Mouse (Mus musculus): ENCODE measurements around the gene Ubr1.
A peak's percentile ranks its signal among the peaks of the same experiment; 100 is the strongest.
"Not testable (repeated sequence)": the region's sequence is repeated elsewhere in the genome, so short reads cannot be mapped to it uniquely, and the experiment has no call there.

The Ubr1 gene

GRCm38 (mm10) chr2:120970559-120971080 lies at the start of gene Ubr1:
Gene Ubr1 (minus strand): TSS chr2:120970715.
- DNase-seq (ENCODE audit: low read depth): peak; percentile 77

GRCm38 (mm10) chr2:121017151-121017550 lies 46.6 kb upstream of the Ubr1 start:
- no peak for DNase-seq (ENCODE audit: low read depth)

GRCm38 (mm10) chr2:121016226-121016625 lies 45.7 kb upstream of the Ubr1 start:
- DNase-seq (ENCODE audit: low read depth): no peak

DNA sequence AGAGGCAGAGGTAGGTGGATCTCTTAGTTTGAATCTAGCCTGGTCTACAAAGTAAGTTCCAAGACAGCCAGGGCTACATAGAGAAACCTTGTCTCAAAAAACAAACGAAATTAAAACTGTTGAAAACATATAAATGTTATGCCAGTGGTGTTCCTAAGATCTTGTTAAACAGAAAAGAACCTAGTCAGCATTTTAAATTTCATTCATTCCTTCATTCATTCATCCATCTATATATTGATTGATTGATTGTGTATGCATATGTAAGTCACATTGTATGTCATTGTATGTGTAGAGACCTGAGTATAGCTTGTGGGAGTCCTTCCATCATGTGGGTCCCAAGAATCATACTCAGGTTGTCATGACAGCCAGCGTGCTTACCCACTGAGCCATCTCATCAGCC lies 45.0 kb upstream of the Ubr1 start:
- DNase-seq (ENCODE audit: low read depth): no peak

DNA sequence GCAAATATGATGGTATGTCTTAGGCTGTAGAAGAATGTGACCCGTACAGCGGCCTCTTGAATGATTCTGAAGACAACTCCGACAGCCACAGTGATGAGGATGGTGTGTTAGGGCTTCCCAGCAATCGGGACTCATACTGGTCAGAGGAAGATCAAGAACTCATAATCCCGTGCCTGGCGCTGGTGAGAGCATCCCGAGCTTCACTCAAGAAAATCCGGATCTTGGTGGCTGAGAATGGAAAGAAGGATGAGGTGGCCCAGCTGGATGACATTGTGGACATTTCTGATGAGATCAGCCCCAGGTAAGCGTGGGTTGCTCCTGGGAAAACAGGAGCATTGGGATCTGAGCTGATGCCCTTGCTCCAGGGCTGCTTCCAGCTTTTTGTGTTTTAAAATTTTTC lies 42.2 kb upstream of the Ubr1 start:
- DNase-seq (ENCODE audit: low read depth): no peak

- no peak for DNase-seq (ENCODE audit: low read depth)
Observed at GRCm38 (mm10) chr2:121009071-121009677, 38.7 kb upstream of the Ubr1 start.

GRCm38 (mm10) chr2:121008664-121009007 lies 38.1 kb upstream of the Ubr1 start:
- no peak for DNase-seq (ENCODE audit: low read depth)

DNA sequence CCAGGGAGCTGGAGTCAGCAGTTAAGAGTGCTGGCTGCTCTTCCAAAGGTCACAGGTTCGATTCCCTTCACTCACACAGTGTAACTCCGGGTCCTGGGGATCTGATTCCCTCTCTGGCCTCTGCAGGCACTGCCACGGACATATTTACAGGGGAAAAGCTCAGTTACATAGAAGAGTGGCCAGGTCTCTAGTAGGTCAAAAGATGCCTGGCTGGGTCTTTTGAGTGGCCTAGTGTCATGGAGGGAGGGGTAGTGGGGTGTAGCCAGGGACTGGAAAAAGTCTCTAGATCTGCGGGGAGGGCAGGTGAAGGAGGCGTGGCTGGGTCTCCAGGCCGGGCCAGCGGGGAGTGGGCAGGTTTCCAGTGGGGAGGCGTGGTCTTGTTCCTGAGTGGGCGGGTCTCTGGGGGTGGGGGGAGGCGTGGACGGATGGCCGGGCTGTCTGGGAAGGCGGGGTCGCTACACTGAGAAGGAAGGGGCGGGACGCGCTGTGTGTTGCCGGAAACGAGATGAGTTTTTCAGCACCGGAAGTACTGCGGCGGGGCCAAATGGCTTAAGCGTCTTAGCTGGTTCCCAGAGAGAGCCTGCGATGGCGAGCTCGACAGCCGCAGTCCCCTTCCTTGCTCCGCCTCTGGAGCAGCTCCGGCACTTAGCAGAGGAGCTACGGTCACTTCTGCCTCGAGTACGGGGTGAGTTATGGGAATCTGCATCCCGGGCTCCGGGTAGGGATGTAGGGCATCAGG lies 37.6 kb upstream of the Ubr1 start, which contains the start of gene Ccndbp1:
Gene Ccndbp1 (plus strand): TSS at position 479 of the 739 bp plus-strand sequence.
- DNase-seq (ENCODE audit: low read depth): peak; percentile 90

- no peak for DNase-seq (ENCODE audit: low read depth)
Observed at GRCm38 (mm10) chr2:121006986-121007385, 36.5 kb upstream of the Ubr1 start.

GRCm38 (mm10) chr2:121004018-121004811 lies 33.7 kb upstream of the Ubr1 start:
- no peak for DNase-seq (ENCODE audit: low read depth)

DNA sequence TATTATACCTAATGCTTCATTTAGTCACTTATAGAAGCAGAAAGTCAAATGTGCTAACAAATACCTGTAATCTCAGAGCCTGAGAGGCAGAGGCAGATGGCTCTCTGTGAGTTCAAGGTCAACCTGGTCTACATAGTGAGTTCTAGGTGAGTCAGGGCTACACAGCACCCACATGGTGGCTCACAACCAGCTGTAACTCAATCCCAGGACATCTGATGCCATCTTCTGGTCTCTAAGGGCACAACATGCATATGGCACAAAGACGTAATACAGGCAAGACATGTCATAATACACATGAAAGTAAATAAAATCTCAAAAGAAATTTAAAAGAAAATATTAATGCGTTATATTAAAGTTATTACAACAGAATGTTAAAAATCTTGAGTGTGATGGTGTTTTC lies 33.1 kb upstream of the Ubr1 start:
- peak; percentile 10 for DNase-seq (ENCODE audit: low read depth)

GRCm38 (mm10) chr2:120998863-120999262 lies 28.3 kb upstream of the Ubr1 start:
- no peak for DNase-seq (ENCODE audit: low read depth)

DNA sequence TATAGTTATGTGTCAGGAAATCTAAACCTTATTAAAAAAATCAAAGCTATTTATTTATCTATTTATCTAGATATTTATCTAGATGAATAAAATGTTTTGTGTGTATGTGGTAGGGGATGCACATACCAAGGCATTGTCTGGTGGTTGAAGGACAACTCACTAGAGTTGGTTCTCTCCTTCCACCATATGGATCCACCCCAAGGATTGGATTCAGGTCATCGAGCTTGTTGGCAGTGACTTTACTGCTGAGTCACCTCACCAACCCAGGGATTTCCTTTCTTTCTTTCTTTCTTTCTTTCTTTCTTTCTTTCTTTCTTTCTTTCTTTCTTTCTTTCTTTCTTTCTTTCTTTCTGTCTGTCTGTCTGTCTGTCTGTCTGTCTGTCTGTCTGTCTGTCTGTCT lies 26.1 kb upstream of the Ubr1 start:
- not testable (repeated sequence) for DNase-seq (ENCODE audit: low read depth)

- no peak for DNase-seq (ENCODE audit: low read depth)
Observed at GRCm38 (mm10) chr2:120991196-120991595, 20.7 kb upstream of the Ubr1 start.

DNA sequence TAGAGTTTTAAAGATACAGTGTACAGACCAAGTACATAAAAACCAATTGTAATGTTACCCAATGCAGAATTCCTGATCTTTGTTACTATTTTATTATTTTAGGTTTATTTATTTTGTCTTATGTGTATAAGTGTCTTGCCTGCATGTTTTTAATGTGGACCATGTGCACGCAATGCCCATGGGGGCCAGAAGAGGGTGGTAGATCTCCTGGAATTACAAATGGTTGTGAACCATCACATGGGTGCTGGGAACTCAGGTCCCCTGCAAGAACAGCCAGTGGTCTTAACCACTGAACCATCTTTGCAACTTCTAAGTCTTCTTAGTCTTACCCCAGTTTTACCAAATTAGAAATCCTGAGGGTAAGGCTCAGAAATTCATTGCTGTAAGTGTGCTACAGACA lies 14.7 kb upstream of the Ubr1 start:
- no peak for DNase-seq (ENCODE audit: low read depth)

- no peak for DNase-seq (ENCODE audit: low read depth)
Observed at GRCm38 (mm10) chr2:120983611-120984010, 13.1 kb upstream of the Ubr1 start.

GRCm38 (mm10) chr2:120980861-120981260 lies 10.3 kb upstream of the Ubr1 start:
- no peak for DNase-seq (ENCODE audit: low read depth)

DNA sequence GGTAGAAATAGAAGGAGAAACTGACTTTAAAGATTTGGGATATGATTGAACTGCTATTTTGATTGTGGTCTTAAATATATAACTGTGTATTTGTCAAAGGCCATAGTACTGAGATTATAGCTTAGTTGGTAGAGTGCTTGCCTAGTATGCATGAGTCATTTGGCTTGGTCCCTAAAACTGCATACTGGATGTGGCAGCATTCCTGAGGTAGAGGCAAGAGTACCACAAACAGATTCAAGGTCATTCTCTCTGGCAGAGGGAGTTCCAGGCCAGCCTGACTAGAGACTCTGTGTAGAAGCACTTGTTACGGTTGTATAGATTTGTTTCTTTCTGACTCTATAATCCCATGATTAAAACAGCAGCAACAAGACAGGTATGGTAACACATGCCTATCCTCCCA lies 9.3 kb upstream of the Ubr1 start:
- DNase-seq (ENCODE audit: low read depth): no peak

GRCm38 (mm10) chr2:120978693-120979037 lies 8.2 kb upstream of the Ubr1 start:
- DNase-seq (ENCODE audit: low read depth): no peak

DNA sequence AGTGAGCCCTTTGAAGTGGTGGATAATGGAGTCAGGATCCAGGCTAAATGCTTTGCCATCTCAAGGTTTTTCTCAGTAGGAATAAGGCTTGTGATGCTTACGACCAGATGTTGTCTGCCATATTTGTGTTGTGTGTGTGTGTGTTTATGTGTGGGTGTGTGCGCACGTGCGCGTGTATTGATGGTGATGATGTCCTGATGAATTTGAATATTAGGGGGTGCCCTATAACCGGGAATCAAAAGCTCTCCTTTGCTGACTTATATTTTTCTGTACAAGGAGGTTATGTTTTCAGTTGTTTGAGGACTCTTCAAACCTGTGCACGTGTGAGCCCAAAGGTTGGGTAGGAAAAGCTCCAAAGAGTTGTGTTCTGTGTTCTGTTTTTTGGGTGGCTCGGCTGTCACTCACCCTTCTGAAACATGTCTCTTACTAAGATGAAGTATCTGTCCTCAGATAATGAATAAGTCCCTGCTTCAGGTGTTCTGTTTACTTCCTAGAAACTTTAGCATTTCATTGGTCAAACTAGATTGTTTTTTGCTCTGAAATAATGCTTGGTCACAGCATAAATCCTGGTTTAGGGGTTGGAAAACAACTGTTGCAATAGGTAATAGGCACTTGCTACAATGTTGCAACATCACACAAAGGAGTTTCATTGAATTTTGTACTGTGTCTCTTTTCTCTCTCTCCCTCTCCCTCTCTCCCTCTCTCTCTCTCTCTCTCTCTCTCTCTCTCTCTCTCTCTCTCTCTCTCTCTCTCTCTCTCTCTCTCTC lies 7.6 kb upstream of the Ubr1 start:
- DNase-seq (ENCODE audit: low read depth): no peak

DNA sequence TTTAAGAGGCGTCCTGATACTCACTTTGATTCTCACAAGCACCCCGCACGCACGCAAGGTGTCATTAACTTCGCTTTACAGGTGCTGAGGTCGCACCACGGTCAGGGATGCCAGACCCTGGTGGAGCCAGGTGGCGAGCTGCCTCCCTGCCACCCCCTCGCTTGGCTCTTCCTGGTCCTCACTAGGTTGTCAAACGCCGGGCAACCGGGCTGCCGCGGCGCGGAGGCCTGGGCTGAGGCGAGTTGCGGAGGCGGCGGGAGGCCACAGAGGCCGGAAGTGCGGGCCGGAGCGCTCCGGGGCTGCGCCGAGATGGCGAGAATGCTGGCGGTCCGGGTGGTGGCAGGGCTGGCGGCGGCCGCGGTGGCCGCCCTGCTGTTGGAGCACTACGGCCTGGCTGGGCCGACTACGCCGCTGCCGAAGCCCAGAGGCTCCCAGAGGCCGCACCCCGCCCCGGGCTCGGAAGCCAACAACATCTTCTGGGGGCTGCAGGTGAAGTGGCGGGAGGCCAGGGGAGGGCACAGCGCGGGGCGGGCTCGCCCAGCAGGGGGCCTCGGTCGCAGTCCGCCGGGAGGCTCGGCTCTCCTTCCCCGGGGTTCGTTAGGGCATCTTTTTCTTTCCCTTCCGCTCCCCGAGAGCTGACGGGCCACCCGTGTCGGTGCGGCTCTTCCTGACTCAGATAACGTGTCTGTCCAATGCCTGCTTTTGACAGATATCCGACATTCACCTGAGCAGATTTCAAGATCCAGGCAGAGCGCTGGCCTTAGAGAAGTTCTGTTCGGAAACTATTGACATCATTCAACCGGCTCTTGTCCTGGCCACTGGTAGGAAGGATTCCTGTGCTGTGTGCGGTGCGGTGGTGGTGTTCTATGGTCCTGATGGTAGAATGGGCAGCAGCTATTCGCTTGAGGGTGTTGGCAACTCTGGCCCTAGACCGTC lies 6.7 kb upstream of the Ubr1 start, which contains the start of gene Tmem62:
Gene Tmem62 (plus strand): TSS at position 28 of the 936 bp plus-strand sequence.
- no peak for DNase-seq (ENCODE audit: low read depth)
